Mouse (Mus musculus): Measurements from ENCODE around the gene Map4. TPM values are rescaled to one million over a fixed set of nuclear protein-coding genes. Genes with fewer than 3 reads are reported as not detected.
A peak's percentile ranks its signal among the peaks of the same experiment; 100 is the strongest.
"Not testable (repeated sequence)": the region's sequence is repeated elsewhere in the genome, so short reads cannot be mapped to it uniquely, and the experiment has no call there.

Map4 gene
- polyA plus RNA-seq, 1 experiment, result 295 TPM

DNA sequence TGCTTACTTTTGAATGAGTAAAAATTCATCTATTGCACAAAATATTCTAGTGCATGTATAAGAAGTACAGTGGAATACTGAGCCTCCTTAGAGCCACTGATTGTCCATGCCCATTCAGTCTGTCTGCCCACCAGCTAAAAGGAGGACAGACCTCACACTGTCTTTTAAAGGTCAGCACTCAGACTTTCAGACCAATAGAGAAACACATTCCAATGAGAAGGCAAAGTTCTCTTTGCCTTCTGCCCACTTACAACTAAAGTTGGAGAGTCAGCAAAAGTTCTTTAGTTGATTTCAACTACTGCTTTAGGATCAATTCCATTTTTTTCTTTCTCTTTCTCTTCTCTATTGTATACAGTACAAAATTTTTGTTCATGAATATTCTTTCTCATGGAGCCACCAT, 33.5 kb downstream of the Map4 start:
- no peak overlapping the region for H3K4me3 ChIP-seq (ENCODE audit: control insufficient read depth, low read depth, low read length)
- H3K36me3 ChIP-seq (ENCODE audit: control insufficient read depth, insufficient read depth, low read length), result no peaks in the 10 kb centered on the region
- no peak for TF ChIP-seq POLR2A (IDR thresholded peaks at IDR 0.05; ENCODE audit: control insufficient read depth, low read depth, low read length)
- no peak for TF ChIP-seq CTCF (IDR thresholded peaks at IDR 0.05; ENCODE audit: control insufficient read depth, insufficient read depth, insufficient replicate concordance, low read depth, low read length)
- no peak overlapping the region for H3K27ac ChIP-seq (ENCODE audit: control insufficient read depth, insufficient read depth, low read depth, low read length)
- no peaks in the 10 kb centered on the region for H3K4me1 ChIP-seq (ENCODE audit: control insufficient read depth, insufficient read depth, low read length)
- H3K27me3 ChIP-seq (ENCODE audit: control insufficient read depth, insufficient read depth, low read length), result no peaks in the 10 kb centered on the region

DNA sequence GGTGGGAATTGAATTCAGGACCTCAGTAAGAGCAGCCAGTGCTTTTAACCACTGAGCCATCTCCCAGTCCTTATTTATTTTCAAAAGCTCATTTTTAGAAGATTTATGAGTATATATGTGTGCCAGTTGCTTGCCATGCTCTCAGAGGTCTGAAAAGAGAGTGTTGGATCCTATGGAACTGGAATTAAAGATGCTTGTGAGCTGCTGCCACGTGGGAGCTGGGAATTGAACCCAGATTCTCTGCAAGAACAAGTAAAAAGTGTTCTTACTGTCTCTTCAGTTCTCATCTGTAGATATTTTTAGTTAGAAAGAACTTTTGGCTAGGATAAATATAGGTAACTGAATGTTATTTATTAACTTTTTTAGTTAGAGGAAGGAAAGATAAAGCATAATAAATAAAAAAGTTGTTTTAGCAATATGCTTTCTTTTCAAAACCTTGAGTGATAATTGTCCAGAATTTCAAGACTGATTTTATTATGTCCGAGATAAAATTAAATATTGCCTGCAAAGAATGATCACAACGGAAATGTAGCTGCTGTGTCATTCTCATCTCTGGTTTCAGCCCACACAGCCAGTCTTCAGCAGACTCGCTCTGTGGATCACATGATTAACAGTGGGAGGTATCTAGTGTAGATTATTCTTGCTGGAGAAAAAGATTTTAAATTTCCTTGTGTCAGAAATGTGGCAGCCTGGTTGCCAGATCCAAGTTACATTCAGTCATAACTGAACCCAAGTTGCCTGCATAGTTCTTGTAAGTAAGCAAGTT, 37.3 kb downstream of the Map4 start:
- no peaks in the 10 kb centered on the region for H3K36me3 ChIP-seq (ENCODE audit: control insufficient read depth, insufficient read depth, low read length)
- H3K4me3 ChIP-seq (ENCODE audit: control insufficient read depth, low read depth, low read length), result no peak overlapping the region
- H3K27me3 ChIP-seq (ENCODE audit: control insufficient read depth, insufficient read depth, low read length), result no peaks in the 10 kb centered on the region
- H3K4me1 ChIP-seq (ENCODE audit: control insufficient read depth, insufficient read depth, low read length), result no peaks in the 10 kb centered on the region; the same call in 1 of the 2 replicates
- no peak overlapping the region for H3K27ac ChIP-seq (ENCODE audit: control insufficient read depth, insufficient read depth, low read depth, low read length)
- TF ChIP-seq CTCF (IDR thresholded peaks at IDR 0.05; ENCODE audit: control insufficient read depth, insufficient read depth, insufficient replicate concordance, low read depth, low read length) (no peak), POLR2A (IDR thresholded peaks at IDR 0.05; ENCODE audit: control insufficient read depth, low read depth, low read length) (no peak)

DNA sequence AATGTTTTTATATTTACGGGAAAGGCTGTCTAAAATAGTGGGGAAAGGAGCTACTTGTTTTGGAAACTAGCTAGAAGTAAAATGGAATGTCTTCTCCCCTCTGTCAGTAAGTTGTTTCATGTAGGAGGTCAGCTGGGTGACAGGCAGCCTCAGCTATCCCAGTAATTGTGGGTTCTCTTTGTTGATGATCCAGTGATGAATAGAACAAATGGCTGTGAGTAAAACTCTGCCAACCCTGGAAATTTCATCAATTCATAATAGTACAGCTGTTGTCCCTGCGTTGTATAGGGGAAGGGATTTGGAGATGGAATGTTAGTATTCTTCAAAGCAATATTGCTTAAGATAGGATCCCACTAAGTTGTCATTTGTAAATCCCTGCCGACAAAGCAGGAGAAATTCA, 37.9 kb downstream of the Map4 start:
- Histone ChIP-seq H3K4me1 (ENCODE audit: control insufficient read depth, insufficient read depth, low read length) (no peaks in the 10 kb centered on the region; the same call in 1 of the 2 replicates), H3K36me3 (ENCODE audit: control insufficient read depth, insufficient read depth, low read length) (no peaks in the 10 kb centered on the region), H3K4me3 (ENCODE audit: control insufficient read depth, low read depth, low read length) (no peak overlapping the region), H3K27ac (ENCODE audit: control insufficient read depth, insufficient read depth, low read depth, low read length) (no peak overlapping the region), H3K27me3 (ENCODE audit: control insufficient read depth, insufficient read depth, low read length) (no peaks in the 10 kb centered on the region)
- TF ChIP-seq POLR2A (IDR thresholded peaks at IDR 0.05; ENCODE audit: control insufficient read depth, low read depth, low read length), result no peak
- no peak for TF ChIP-seq CTCF (IDR thresholded peaks at IDR 0.05; ENCODE audit: control insufficient read depth, insufficient read depth, insufficient replicate concordance, low read depth, low read length)

DNA sequence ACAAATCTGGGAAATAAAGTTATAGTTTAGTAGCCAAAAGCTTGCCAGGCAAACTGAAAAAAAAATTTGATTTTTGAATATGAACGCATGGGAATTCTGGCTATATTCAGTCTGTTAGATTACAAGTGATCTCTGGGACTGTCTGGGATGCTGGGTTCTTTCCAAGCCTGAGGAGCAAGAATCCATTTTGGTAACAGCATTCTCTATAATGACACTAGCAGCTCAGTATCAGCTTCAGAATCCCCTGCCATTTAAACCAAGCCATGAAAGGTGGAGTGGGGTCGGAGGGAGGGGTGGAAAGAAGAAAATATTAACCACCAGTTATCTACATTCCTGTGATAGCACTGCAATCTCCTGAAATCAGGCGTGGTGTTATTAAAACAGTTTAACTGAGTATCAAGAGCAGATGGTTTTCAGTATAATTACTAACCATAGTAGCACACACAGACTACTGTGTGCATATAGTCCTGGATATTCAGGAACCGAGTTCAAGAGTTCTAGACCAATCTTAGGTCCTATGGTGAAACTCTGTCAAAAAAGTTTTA, 38.6 kb downstream of the Map4 start:
- H3K4me3 ChIP-seq (ENCODE audit: control insufficient read depth, low read depth, low read length), result no peak overlapping the region
- TF ChIP-seq CTCF (IDR thresholded peaks at IDR 0.05; ENCODE audit: control insufficient read depth, insufficient read depth, insufficient replicate concordance, low read depth, low read length) (no peak), POLR2A (IDR thresholded peaks at IDR 0.05; ENCODE audit: control insufficient read depth, low read depth, low read length) (no peak)
- no peaks in the 10 kb centered on the region for H3K36me3 ChIP-seq (ENCODE audit: control insufficient read depth, insufficient read depth, low read length)
- no peak overlapping the region for H3K27ac ChIP-seq (ENCODE audit: control insufficient read depth, insufficient read depth, low read depth, low read length)
- no peaks in the 10 kb centered on the region for H3K27me3 ChIP-seq (ENCODE audit: control insufficient read depth, insufficient read depth, low read length)
- no peaks in the 10 kb centered on the region; the same call in 1 of the 2 replicates for H3K4me1 ChIP-seq (ENCODE audit: control insufficient read depth, insufficient read depth, low read length)

DNA sequence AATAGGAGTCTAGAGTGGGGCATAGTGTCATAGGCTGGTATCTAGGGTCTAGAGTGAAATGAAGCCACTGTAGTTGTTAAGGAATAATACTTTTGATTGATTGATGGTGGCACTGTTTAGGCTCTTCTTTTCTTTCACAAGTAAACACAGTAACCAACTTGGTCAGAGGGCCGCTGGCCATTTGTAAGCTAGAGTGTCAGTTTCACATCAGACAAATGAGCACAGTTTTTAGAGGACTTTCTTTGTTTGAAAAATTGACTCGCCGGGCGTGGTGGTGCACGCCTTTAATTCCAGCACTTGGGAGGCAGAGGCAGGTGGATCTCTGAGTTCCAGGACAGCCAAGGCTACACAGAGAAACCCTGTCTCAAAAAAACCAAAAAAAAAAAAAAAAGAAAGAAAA, 40.5 kb downstream of the Map4 start:
- H3K4me3 ChIP-seq (ENCODE audit: control insufficient read depth, low read depth, low read length); H3K4me1 ChIP-seq (ENCODE audit: control insufficient read depth, insufficient read depth, low read length); H3K27ac ChIP-seq (ENCODE audit: control insufficient read depth, insufficient read depth, low read depth, low read length); H3K27me3 ChIP-seq (ENCODE audit: control insufficient read depth, insufficient read depth, low read length); H3K36me3 ChIP-seq (ENCODE audit: control insufficient read depth, insufficient read depth, low read length): not testable (repeated sequence)

DNA sequence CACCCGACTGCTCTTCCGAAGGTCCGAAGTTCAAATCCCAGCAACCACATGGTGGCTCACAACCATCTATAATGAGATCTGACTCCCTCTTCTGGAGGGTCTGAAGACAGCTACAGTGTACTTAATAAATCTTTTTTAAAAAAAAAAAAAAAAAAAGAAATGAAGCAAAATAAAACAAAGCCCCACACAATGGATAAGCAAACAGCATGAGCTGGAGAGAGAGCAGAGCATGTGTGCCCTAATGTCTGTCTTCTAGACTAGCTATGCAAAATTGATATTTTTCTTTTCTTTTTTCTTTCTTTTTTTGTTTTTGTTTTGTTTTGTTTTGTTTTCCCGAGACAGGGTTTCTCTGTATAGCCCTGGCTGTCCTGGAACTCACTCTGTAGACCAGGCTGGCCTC, 49.0 kb downstream of the Map4 start:
- not testable (repeated sequence) for H3K4me3 ChIP-seq (ENCODE audit: control insufficient read depth, low read depth, low read length); H3K27me3 ChIP-seq (ENCODE audit: control insufficient read depth, insufficient read depth, low read length); H3K27ac ChIP-seq (ENCODE audit: control insufficient read depth, insufficient read depth, low read depth, low read length); H3K36me3 ChIP-seq (ENCODE audit: control insufficient read depth, insufficient read depth, low read length); H3K4me1 ChIP-seq (ENCODE audit: control insufficient read depth, insufficient read depth, low read length)

DNA sequence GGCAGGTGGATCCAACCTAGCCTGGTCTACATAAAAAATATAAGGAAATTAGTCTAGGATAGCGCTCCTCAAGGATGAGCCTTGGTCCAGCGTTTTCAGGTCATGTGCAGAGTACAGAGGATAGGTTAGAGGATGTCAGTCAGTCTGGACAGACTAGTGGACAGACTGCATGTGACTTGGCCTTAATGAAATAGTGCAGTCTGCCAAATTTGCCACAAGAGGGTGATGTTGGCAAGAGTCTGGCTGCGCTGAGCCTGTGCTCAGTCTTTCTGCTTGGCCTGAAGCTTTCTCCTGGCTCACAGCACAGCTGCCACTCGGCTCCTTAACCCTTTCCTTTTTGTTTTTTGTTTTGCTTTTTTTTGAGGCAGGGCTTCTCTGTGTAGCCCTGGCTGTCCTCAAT, 54.2 kb downstream of the Map4 start:
- Histone ChIP-seq H3K27ac (ENCODE audit: control insufficient read depth, insufficient read depth, low read depth, low read length) (no peak overlapping the region), H3K27me3 (ENCODE audit: control insufficient read depth, insufficient read depth, low read length) (no peaks in the 10 kb centered on the region), H3K4me3 (ENCODE audit: control insufficient read depth, low read depth, low read length) (no peak overlapping the region), H3K4me1 (ENCODE audit: control insufficient read depth, insufficient read depth, low read length) (no peaks in the 10 kb centered on the region), H3K36me3 (ENCODE audit: control insufficient read depth, insufficient read depth, low read length) (no peaks in the 10 kb centered on the region)
- TF ChIP-seq CTCF (IDR thresholded peaks at IDR 0.05; ENCODE audit: control insufficient read depth, insufficient read depth, insufficient replicate concordance, low read depth, low read length) (peak; percentile 55; the same call in 1 of the 2 replicates), POLR2A (IDR thresholded peaks at IDR 0.05; ENCODE audit: control insufficient read depth, low read depth, low read length) (no peak)

DNA sequence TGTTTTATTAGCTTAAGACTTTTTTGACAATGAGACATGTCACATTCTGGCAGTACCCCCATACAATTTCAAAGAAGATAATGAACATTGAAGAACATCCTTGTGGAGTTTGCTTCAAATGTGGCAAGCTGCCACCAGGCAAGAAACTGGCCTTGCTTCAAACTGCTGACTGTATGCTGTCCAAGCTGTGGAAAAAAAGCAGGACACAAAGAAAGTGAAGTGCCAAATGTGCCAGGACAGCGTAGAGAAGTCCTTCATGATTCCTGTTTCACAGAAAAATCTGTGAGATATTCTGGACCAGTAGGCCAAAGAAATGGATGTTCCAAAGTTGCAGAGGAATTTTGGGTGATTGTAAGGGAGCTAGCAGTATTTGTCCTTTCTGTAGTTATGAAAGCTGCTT, 57.8 kb downstream of the Map4 start:
- Histone ChIP-seq H3K27me3 (ENCODE audit: control insufficient read depth, insufficient read depth, low read length) (no peaks in the 10 kb centered on the region), H3K36me3 (ENCODE audit: control insufficient read depth, insufficient read depth, low read length) (no peaks in the 10 kb centered on the region), H3K4me1 (ENCODE audit: control insufficient read depth, insufficient read depth, low read length) (no peaks in the 10 kb centered on the region), H3K27ac (ENCODE audit: control insufficient read depth, insufficient read depth, low read depth, low read length) (no peak overlapping the region), H3K4me3 (ENCODE audit: control insufficient read depth, low read depth, low read length) (no peak overlapping the region)
- TF ChIP-seq POLR2A (IDR thresholded peaks at IDR 0.05; ENCODE audit: control insufficient read depth, low read depth, low read length) (no peak), CTCF (IDR thresholded peaks at IDR 0.05; ENCODE audit: control insufficient read depth, insufficient read depth, insufficient replicate concordance, low read depth, low read length) (no peak)

Measured in testis, adult 2 months (tissue).